Mouse (Mus musculus): ENCODE results near the gene Hemk1.

- no peak for TF ChIP-seq CTCF (IDR thresholded peaks at IDR 0.05; ENCODE audit: control insufficient read depth, insufficient read depth, low read length)
- no peak for TF ChIP-seq POLR2A (IDR thresholded peaks at IDR 0.05; ENCODE audit: borderline replicate concordance, control insufficient read depth, low read depth, low read length)
These were observed 42.3 kb downstream of the Hemk1 start, which contains the start of gene Cish for GRCm38 (mm10) chr9:107296016-107296040.

Data from bone marrow, adult 2 months (tissue).